Mouse (Mus musculus): ENCODE data around the gene Numb.

GRCm38 (mm10) chr12:83920721-83921441 lies 853 bp downstream of the Numb start:
- TF ChIP-seq POLR2A (IDR thresholded peaks at IDR 0.05; ENCODE audit: control insufficient read depth, low read depth, low read length) (no peak), CTCF (IDR thresholded peaks at IDR 0.05; ENCODE audit: control insufficient read depth, insufficient read depth, insufficient replicate concordance, low read depth, low read length) (no peak)

Data from testis, adult 2 months (tissue).